Mouse (Mus musculus) lung, embryonic 14.5 days (tissue): Measurements from ENCODE around the gene Haus4. TPM values are rescaled to one million over a fixed set of nuclear protein-coding genes. Genes with fewer than 3 reads are reported as not detected.
A peak's percentile ranks its signal among the peaks of the same experiment; 100 is the strongest.

Experiments used
- ATAC-seq: fragments of 200-750 bp; cut with Nextera tagmentation; 2 replicates; pipeline ENCODE4 v1.8.0; 2017; ENCODE audit warnings: mild to moderate bottlenecking, moderate TSS enrichment, moderate library complexity; ENCODE audit not compliant: insufficient read depth
- DNase-seq: peaks from one replicate; pipeline ENCODE4 v3.0.0-alpha.2; 2015
- H3K27ac ChIP-seq: fragments of 300-500 bp; sonication (generic); 2 replicates; pipeline ENCODE4 v1.5.1; 2014; ENCODE audit warnings: low read depth, mild to moderate bottlenecking, moderate library complexity
- H3K27me3 ChIP-seq: fragments of 300-500 bp; sonication (generic); 2 replicates; pipeline ENCODE4 v1.6.1; 2014; ENCODE audit warnings: low read length, control low read depth; ENCODE audit not compliant: insufficient read depth
- H3K36me3 ChIP-seq: fragments of 300-500 bp; sonication (generic); 2 replicates; pipeline ENCODE4 v1.6.1; 2014; ENCODE audit warnings: control low read depth; ENCODE audit not compliant: insufficient read depth
- H3K4me1 ChIP-seq: fragments of 300-500 bp; sonication (generic); 2 replicates; pipeline ENCODE4 v1.6.1; 2014; ENCODE audit warnings: antibody characterized with exemption, control low read depth; ENCODE audit not compliant: insufficient read depth
- H3K4me2 ChIP-seq: fragments of 300-500 bp; sonication (generic); 2 replicates; pipeline ENCODE4 v1.6.1; 2014; ENCODE audit warnings: mild to moderate bottlenecking
- H3K4me3 ChIP-seq: fragments of 300-500 bp; sonication (generic); 2 replicates; pipeline ENCODE4 v1.5.1; 2014; ENCODE audit warnings: low read depth, low read length
- H3K9ac ChIP-seq: fragments of 300-500 bp; sonication (generic); 2 replicates; pipeline ENCODE4 v1.6.1; 2014
- H3K9me3 ChIP-seq: fragments of 300-500 bp; sonication (generic); 2 replicates; pipeline ENCODE4 v1.6.1; 2016; ENCODE audit warnings: low read depth, low read length, control low read depth
- CTCF ChIP-seq: IDR thresholded peaks from 2 replicates; pipeline ENCODE4 v1.5.1; 2016; ENCODE audit warnings: antibody characterized with exemption, low read depth
- WGBS: fragments of 180-500 bp; shearing (Covaris S2); extraction: QIAGEN DNeasy Blood & Tissue Kit; methylation state at CpG from one replicate; pipeline ENCODE4 v1.1.7; 2014; 5-methylcytosine and 5-hydroxymethylcytosine counted together
- polyA plus RNA-seq: library from polyadenylated mRNA; unstranded; fragments of >200 nt; fragmentation: Nextera tagmentation; extraction: Ambion mirVana; gene quantifications from 2 replicates; pipeline ENCODE4 v1.2.1, GENCODE M21; 2014

Gene Haus4
- polyA plus RNA-seq, 1 experiment from 2014 or later: 60.3 TPM

DNA sequence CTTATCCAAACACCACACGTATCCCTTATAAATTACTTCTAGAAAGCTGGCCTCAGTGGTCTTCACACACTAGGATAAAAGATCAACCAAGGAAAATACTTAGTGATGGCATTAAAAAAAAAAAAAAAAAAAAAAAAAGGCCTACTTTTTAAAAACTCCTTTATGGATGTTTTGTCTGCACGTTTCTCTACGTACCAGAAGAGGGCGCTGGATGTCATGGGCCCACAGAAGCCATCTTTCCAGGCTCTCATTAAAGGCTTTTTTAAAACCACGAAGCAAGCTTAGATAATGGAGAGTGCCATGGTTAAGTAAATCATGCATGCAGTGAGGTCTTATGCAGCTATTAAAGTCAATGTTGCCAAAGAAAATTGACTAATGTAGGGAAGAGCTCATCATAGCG, 30.8 kb downstream of the Haus4 start:
- no peak for ATAC-seq

DNA sequence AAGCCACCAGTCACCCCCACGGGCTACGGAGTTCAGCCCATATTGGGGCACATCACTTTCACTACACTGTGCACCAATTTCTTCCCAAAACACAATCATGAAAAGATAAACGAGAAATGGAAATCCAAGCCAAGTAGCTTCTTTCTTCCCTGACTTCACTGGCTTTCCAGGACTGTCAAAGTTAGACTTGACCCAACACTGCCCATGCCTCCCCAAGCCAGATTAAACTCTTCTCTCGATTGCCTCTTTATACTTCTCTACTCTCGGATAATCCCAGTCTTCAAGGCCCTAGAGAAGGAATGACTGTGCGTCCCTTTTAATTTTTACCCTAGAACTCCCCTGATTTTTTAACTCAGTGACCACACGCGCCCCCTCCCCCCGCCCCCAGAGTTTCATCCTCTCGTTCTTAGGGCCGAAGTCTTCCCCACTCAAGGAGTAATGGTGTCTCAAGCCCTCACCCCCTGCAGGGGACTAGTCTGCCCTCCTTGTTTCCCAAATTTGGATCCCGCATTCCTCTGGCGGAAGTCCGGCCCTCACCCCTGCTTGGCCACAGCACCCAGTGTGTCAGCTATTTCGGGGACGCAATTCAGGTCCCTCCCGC, 37.6 kb downstream of the Haus4 start:
- Histone ChIP-seq H3K4me3 (peak overlapping the region; percentile 49), H3K36me3 (peaks cover 36% of the 10 kb centered on the region), H3K9ac (peak overlapping the region; percentile 74), H3K4me1 (peaks cover 9% of the 10 kb centered on the region; the same call in 1 of the 2 replicates), H3K27me3 (no peaks in the 10 kb centered on the region), H3K27ac (peak overlapping the region; percentile 25; the same call in 1 of the 2 replicates), H3K4me2 (peak overlapping the region; percentile 85), H3K9me3 (no peaks in the 10 kb centered on the region)
- TF ChIP-seq CTCF: no peak
- ATAC-seq (no peak; the same call in 1 of the 2 replicates), DNase-seq (no peak)
- 2% methylated on average over 17 of the region's 17 CpGs for WGBS

More for the DNA sequence above, 30.8 kb downstream of the Haus4 start:
- Histone ChIP-seq H3K36me3 (no peaks in the 10 kb centered on the region), H3K4me1 (no peaks in the 10 kb centered on the region; the same call in 1 of the 2 replicates), H3K9ac (no peak overlapping the region), H3K4me2 (no peak overlapping the region), H3K27me3 (no peaks in the 10 kb centered on the region), H3K4me3 (no peak overlapping the region), H3K27ac (no peak overlapping the region), H3K9me3 (no peaks in the 10 kb centered on the region)
- DNase-seq: peak; percentile 40
- 24% methylated on average over 6 of the region's 6 CpGs for WGBS
- peak; percentile 53 for TF ChIP-seq CTCF

DNA sequence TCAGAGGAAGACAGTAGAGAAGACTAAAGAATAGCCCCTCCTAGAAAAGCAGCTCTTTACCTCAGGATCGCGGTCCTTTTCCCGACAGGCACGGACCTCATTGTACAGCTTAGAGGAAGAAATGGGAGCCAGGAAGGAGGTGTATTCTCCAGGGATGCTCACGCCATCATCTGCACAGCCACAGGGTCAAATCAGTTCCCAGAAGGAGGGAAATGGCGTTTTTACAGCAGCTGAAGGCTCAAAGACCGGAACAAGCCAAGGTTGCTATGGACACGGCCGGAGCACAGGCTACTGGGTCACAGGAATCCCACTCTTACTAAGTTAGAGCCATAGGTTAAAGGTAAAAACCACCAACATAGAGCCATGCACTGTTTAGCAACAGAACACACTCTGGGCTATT, 44.6 kb downstream of the Haus4 start:
- H3K27me3 ChIP-seq: no peaks in the 10 kb centered on the region
- no peaks in the 10 kb centered on the region for H3K9me3 ChIP-seq
- no peak overlapping the region for H3K9ac ChIP-seq
- H3K27ac ChIP-seq: no peak overlapping the region
- peaks cover 85% of the 10 kb centered on the region for H3K36me3 ChIP-seq
- H3K4me2 ChIP-seq: no peak overlapping the region
- no peak for TF ChIP-seq CTCF
- no peaks in the 10 kb centered on the region for H3K4me1 ChIP-seq
- DNase-seq: no peak
- H3K4me3 ChIP-seq: no peak overlapping the region
- no peak for ATAC-seq
- 92% methylated on average over 9 of the region's 9 CpGs for WGBS

DNA sequence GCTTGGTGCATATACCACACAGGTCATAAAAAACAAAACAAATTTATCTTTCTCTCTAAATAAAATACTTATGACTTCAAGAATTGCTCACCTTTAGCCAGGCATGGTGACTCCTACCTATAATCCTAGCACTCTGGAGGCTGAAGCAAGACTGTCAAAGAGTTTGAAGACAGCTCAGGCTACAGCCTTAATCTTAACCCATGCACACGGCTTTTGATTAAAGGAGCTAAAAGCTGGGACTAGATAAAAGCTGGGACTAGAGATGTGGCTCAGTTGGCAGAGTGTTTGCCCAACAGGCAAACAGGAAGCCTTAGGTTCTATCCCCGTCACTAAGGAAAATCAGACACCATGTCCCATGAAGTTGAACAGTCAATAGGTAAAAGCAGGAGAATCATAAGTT, 51.3 kb downstream of the Haus4 start:
- 72% methylated on average over 2 of the region's 2 CpGs for WGBS
- ATAC-seq: no peak
- Histone ChIP-seq H3K36me3 (peaks cover 19% of the 10 kb centered on the region), H3K27me3 (no peaks in the 10 kb centered on the region), H3K9ac (no peak overlapping the region), H3K4me1 (no peaks in the 10 kb centered on the region), H3K27ac (no peak overlapping the region), H3K9me3 (peaks cover 4% of the 10 kb centered on the region; the same call in 1 of the 2 replicates), H3K4me2 (no peak overlapping the region), H3K4me3 (no peak overlapping the region)
- TF ChIP-seq CTCF: no peak
- DNase-seq: no peak

DNA sequence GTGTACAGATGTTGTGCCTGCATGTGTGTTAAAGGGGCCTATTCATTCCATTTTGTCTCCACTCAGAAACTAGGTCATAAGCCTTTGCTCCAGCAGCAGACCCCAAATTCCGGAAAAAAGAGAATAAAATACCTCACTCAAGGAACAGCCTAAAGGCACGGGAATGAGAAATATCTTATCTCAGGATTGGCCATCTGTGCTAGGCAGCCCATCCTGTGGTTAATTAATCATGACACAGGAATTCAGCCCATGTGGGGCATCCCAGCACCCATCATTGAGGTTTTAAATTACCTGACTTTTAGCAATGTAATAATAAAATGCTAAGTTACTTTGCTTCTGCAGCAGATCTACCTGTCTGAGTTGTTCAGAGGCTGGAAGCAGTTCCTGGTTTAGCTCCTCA, 53.1 kb downstream of the Haus4 start:
- no peak for TF ChIP-seq CTCF
- 51% methylated on average over 2 of the region's 2 CpGs for WGBS

DNA sequence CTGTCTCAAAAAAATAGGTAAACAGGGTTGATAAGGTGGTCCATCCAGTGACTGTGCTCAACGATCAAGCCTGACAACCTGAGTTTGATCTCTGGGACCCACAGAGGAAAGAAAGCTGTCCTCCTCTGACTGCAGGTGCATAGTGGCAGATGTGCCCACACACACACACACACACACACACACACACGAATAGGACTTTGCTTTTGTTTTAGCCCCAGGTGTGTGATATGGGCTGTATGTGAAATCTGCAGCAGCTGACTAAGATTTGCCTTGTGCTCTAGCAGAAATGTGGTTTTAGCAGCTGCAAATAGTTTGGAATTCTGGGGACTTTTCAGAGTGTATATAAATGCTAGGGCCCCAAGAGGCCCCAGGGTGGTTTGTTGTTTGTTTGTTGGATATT, 55.1 kb downstream of the Haus4 start:
- no peaks in the 10 kb centered on the region for H3K27me3 ChIP-seq
- H3K9ac ChIP-seq: no peak overlapping the region
- H3K4me1 ChIP-seq: no peaks in the 10 kb centered on the region
- ATAC-seq (no peak), DNase-seq (no peak)
- no peaks in the 10 kb centered on the region for H3K36me3 ChIP-seq
- H3K27ac ChIP-seq: no peak overlapping the region
- no peak overlapping the region for H3K4me2 ChIP-seq
- H3K4me3 ChIP-seq: no peak overlapping the region
- TF ChIP-seq CTCF: no peak
- WGBS: 60% methylated on average over 2 of the region's 2 CpGs
- peaks cover 4% of the 10 kb centered on the region; the same call in 1 of the 2 replicates for H3K9me3 ChIP-seq

More for the DNA sequence above, 53.1 kb downstream of the Haus4 start:
- H3K4me1 ChIP-seq: no peaks in the 10 kb centered on the region
- H3K4me2 ChIP-seq: no peak overlapping the region
- ATAC-seq (no peak), DNase-seq (no peak)
- H3K9ac ChIP-seq: no peak overlapping the region
- H3K4me3 ChIP-seq: no peak overlapping the region
- peaks cover 4% of the 10 kb centered on the region; the same call in 1 of the 2 replicates for H3K9me3 ChIP-seq
- no peak overlapping the region for H3K27ac ChIP-seq
- no peaks in the 10 kb centered on the region for H3K27me3 ChIP-seq
- peaks cover 1% of the 10 kb centered on the region; the same call in 1 of the 2 replicates for H3K36me3 ChIP-seq

DNA sequence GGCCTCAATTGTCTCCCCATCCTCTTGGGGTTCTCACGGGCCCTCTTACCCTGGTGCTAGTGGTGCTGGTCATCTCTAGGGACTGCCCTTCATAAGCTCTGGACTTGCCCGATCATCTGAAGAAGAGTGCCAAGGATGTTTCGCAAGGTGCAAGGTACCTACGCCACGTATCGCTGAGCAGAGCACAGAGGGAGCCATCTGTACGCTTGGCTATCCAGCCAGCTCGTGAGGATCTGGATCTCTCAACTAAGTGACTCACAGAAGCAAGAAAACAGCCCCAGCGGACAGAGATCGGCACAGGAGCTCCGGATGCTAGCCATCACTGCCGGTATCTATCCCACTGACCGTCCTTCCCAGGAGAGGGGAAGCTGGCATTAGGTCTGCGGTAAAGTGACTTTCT, 57.7 kb downstream of the Haus4 start:
- no peaks in the 10 kb centered on the region for H3K4me1 ChIP-seq
- peaks cover 4% of the 10 kb centered on the region; the same call in 1 of the 2 replicates for H3K9me3 ChIP-seq
- H3K4me3 ChIP-seq: no peak overlapping the region
- no peaks in the 10 kb centered on the region for H3K27me3 ChIP-seq
- H3K4me2 ChIP-seq: no peak overlapping the region
- H3K36me3 ChIP-seq: no peaks in the 10 kb centered on the region
- no peak for TF ChIP-seq CTCF
- ATAC-seq: no peak
- DNase-seq: no peak
- WGBS: 79% methylated on average over 14 of the region's 14 CpGs
- H3K9ac ChIP-seq: no peak overlapping the region
- no peak overlapping the region for H3K27ac ChIP-seq
